Mouse (Mus musculus): Measurements from ENCODE around the gene Zfp36l2. TPM values are rescaled to one million over a fixed set of nuclear protein-coding genes. Genes with fewer than 3 reads are reported as not detected.

The Zfp36l2 gene
- polyA plus RNA-seq, 2 experiments = 30.9 to 80.1 TPM

DNA sequence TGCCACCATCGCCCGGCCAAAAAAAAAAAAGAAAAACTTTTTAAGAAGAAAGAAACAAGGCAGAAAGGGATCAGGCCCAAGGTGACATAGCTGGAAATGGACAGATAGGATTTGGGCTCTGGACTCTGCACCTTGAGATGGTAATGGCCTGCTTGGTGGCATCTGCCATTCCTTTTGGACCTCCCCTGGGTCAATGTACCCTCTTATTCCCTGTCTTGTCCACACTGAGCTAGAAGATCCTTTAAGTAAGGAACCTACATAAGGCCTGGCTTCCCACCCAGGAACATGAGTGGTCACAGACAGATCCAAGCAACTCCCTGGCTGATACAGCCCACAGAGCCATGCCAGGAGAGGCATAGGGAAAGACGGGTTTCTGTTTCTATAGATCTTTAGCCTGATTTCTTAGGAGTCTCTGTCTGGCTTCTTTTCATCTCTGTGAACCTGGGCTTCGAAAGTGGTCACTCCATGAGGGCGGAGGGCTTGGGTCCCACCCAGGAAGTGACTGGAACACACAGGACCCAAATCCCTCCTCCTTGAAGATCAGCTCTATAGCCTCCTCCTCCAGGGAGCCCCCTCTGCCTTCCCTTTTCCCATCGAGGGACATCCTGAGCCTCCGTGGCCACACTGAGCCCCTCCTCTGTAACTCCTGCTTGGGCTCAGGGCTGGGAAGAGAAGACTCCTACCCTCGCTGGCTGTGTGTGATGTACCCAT is 32.1 kb downstream of the Zfp36l2 start:
- no peaks in the 10 kb centered on the region for H3K36me3 ChIP-seq (ENCODE audit: control insufficient read depth, insufficient read depth, low read length)
- H3K4me3 ChIP-seq (replicated peaks; ENCODE audit: low read length) = no peak overlapping the region
- no peak overlapping the region for H3K9ac ChIP-seq (ENCODE audit: low read depth, low read length, severe bottlenecking)
- no peaks in the 10 kb centered on the region for H3K27me3 ChIP-seq (ENCODE audit: control insufficient read depth, insufficient read depth, low read length)
- no peak overlapping the region for H3K4me2 ChIP-seq (replicated peaks; ENCODE audit: low read depth, low read length, severe bottlenecking)
- no peaks in the 10 kb centered on the region for H3K9me3 ChIP-seq (ENCODE audit: control insufficient read depth, low read length)
- H3K27ac ChIP-seq (replicated peaks; ENCODE audit: low read depth, low read length) = no peak overlapping the region
- ATAC-seq (ENCODE audit: low FRiP score, low read depth) (no peak), DNase-seq (ENCODE audit: low spot score) (no peak)
- 68% methylated on average over 8 of the region's 8 CpGs for WGBS
- TF ChIP-seq POLR2A (IDR thresholded peaks at IDR 0.05; ENCODE audit: borderline replicate concordance, extremely low read depth, insufficient read depth, insufficient read length) = no peak
- H3K4me1 ChIP-seq (ENCODE audit: control insufficient read depth, insufficient read depth, low read length) = peaks cover 13% of the 10 kb centered on the region

DNA sequence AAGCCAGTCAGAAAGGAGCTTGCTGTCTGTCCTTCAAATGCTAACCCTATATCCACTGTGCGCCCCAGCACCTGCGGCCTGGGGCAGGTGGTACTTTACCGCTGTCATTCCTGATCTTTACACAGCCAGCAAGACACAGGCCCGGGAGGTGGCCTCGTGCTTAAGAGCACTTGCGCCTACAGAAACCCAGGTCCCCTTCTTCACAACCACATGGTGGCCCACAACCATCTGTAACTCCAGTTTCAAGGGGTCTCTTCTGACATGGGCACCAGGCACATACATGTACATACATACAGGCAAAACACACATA is 32.8 kb downstream of the Zfp36l2 start:
- no peak for DNase-seq (ENCODE audit: low spot score)
- H3K4me3 ChIP-seq (replicated peaks; ENCODE audit: low read length) = no peak overlapping the region
- WGBS = 85% methylated on average over 6 of the region's 6 CpGs
- peaks cover 13% of the 10 kb centered on the region for H3K4me1 ChIP-seq (ENCODE audit: control insufficient read depth, insufficient read depth, low read length)
- H3K36me3 ChIP-seq (ENCODE audit: control insufficient read depth, insufficient read depth, low read length) = no peaks in the 10 kb centered on the region
- H3K9ac ChIP-seq (ENCODE audit: low read depth, low read length, severe bottlenecking) = no peak overlapping the region
- H3K4me2 ChIP-seq (replicated peaks; ENCODE audit: low read depth, low read length, severe bottlenecking) = no peak overlapping the region
- H3K27me3 ChIP-seq (ENCODE audit: control insufficient read depth, insufficient read depth, low read length) = no peaks in the 10 kb centered on the region
- H3K27ac ChIP-seq (replicated peaks; ENCODE audit: low read depth, low read length) = no peak overlapping the region
- ATAC-seq (ENCODE audit: low FRiP score, low read depth) = no peak
- no peaks in the 10 kb centered on the region for H3K9me3 ChIP-seq (ENCODE audit: control insufficient read depth, low read length)
- no peak for TF ChIP-seq POLR2A (IDR thresholded peaks at IDR 0.05; ENCODE audit: borderline replicate concordance, extremely low read depth, insufficient read depth, insufficient read length)

DNA sequence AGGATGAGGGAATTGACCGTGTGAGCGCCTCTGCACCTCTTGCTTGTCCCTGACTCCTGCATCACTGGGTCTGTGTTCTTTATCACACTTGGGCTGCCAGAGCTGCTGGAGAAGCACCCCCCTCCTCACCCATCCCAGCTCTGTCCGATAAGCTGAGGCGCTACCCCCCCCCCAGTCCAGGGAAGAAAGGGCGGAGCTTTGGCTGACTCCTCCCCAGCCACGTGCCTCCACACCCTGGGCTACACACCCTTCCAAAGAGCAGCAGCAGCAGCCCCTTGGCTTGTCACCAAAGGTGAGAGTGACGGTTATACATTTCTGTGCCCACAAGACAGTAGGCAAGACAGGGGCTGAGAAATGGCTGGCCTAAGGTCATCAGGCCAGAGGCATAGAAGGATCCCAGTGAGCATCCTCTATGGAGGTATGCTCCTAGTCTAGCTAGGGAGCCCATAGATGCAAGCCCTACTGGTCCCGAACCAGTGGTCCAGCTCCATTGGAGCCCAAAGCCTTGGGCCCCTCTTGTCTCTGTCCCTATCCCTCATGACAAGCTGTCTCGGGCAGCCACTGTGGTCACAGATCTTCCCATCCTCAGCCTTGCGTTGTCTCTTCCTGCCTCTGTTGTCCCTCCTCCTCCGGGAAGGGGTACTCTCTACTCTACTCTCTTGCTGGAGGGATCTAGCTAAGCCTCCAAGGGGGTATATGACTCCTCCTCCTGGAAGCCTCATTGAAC is 33.3 kb downstream of the Zfp36l2 start:
- no peak for TF ChIP-seq POLR2A (IDR thresholded peaks at IDR 0.05; ENCODE audit: borderline replicate concordance, extremely low read depth, insufficient read depth, insufficient read length)
- no peak for DNase-seq (ENCODE audit: low spot score)
- ATAC-seq (ENCODE audit: low FRiP score, low read depth) = no peak
- Histone ChIP-seq H3K4me3 (replicated peaks; ENCODE audit: low read length) (no peak overlapping the region), H3K9ac (ENCODE audit: low read depth, low read length, severe bottlenecking) (no peak overlapping the region), H3K36me3 (ENCODE audit: control insufficient read depth, insufficient read depth, low read length) (no peaks in the 10 kb centered on the region), H3K9me3 (ENCODE audit: control insufficient read depth, low read length) (no peaks in the 10 kb centered on the region), H3K4me2 (replicated peaks; ENCODE audit: low read depth, low read length, severe bottlenecking) (no peak overlapping the region), H3K4me1 (ENCODE audit: control insufficient read depth, insufficient read depth, low read length) (peaks cover 18% of the 10 kb centered on the region), H3K27me3 (ENCODE audit: control insufficient read depth, insufficient read depth, low read length) (no peaks in the 10 kb centered on the region), H3K27ac (replicated peaks; ENCODE audit: low read depth, low read length) (no peak overlapping the region)
- 67% methylated on average over 11 of the region's 11 CpGs for WGBS

DNA sequence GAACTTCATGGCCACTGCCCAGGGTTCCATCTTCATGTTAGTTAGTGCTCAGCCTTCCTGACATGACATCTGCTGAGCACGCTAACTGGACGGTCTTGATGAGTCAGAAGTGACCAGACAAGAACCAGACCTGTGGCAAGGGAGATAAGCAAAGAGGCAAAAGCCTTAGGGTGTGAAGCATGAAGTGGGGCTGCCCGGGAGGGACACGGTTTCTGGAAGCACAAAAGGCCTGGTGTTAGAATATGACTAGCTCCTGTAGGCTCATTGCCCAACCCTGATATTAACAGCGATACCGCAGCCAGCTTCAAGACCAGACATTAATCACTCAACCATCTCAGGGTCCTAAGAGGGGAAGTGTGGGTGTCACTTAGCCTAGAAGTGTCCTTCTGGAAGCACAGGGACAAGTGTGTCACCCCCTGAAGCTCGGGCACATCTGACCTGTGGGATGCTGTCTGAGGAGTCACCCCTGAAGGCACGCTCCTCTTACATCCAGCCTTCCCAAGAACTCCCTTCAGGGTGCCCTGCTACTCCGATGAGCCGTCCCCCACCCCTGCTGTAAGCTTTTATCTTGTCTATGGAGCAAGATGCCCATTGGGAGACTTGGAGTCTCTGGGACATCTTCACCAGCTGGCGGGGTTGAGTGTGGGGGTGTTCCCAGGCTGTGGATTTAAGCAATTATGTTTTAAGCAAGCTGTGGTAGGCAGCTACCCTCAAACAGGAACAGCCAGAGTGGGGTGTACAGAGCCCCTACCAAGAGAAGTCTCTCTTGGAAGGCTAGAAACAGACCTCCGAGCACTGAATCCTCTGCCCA is 34.6 kb downstream of the Zfp36l2 start:
- Histone ChIP-seq H3K27me3 (ENCODE audit: control insufficient read depth, insufficient read depth, low read length) (no peaks in the 10 kb centered on the region), H3K4me2 (replicated peaks; ENCODE audit: low read depth, low read length, severe bottlenecking) (no peak overlapping the region), H3K4me3 (replicated peaks; ENCODE audit: low read length) (no peak overlapping the region), H3K27ac (replicated peaks; ENCODE audit: low read depth, low read length) (no peak overlapping the region), H3K9me3 (ENCODE audit: control insufficient read depth, low read length) (no peaks in the 10 kb centered on the region), H3K9ac (ENCODE audit: low read depth, low read length, severe bottlenecking) (no peak overlapping the region), H3K36me3 (ENCODE audit: control insufficient read depth, insufficient read depth, low read length) (no peaks in the 10 kb centered on the region), H3K4me1 (ENCODE audit: control insufficient read depth, insufficient read depth, low read length) (peaks cover 31% of the 10 kb centered on the region)
- DNase-seq (ENCODE audit: low spot score) (no peak), ATAC-seq (ENCODE audit: low FRiP score, low read depth) (no peak)
- no peak for TF ChIP-seq POLR2A (IDR thresholded peaks at IDR 0.05; ENCODE audit: borderline replicate concordance, extremely low read depth, insufficient read depth, insufficient read length)
- 60% methylated on average over 12 of the region's 12 CpGs for WGBS

DNA sequence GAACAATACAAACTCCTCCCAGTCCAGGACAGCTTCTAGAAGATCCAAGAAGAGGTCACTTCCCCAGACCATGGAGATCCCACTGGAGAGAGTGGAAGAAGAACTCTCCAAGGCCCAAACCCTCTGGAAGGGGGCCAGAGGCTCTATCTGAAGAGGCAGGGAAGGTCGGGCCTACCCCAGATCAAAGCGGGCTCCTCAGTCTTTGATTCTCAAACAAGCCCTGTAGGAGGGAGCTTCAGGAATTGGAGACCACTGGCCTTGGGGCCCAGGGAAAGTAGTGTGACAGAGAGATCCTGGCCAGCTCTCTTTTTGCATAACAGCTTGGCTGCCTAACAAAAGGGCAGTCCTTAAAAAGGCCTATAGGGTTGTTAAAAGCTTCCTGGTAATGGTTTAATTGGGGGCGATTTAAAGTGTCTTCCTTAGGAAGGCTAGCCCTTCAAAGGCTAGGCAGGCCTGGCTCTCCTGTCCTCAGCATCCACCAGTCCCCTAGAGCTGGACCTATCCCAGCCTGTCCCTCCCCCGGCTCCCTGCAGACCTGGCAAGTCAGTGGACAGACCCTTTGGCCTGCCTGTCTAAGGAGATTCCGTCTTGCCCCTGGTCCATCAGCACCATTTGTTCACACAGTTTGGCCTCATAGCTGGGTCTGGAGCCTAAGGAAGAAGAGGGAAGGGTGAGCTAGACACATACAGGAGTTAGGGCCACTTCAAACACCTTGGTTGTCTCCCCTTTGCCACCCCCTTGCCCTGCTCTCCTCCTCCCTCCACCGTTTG is 35.4 kb downstream of the Zfp36l2 start:
- 32% methylated on average over 6 of the region's 6 CpGs for WGBS
- Histone ChIP-seq H3K36me3 (ENCODE audit: control insufficient read depth, insufficient read depth, low read length) (no peaks in the 10 kb centered on the region), H3K4me1 (ENCODE audit: control insufficient read depth, insufficient read depth, low read length) (peaks cover 32% of the 10 kb centered on the region), H3K27me3 (ENCODE audit: control insufficient read depth, insufficient read depth, low read length) (no peaks in the 10 kb centered on the region), H3K27ac (replicated peaks; ENCODE audit: low read depth, low read length) (no peak overlapping the region), H3K9ac (ENCODE audit: low read depth, low read length, severe bottlenecking) (no peak overlapping the region), H3K9me3 (ENCODE audit: control insufficient read depth, low read length) (no peaks in the 10 kb centered on the region), H3K4me3 (replicated peaks; ENCODE audit: low read length) (no peak overlapping the region), H3K4me2 (replicated peaks; ENCODE audit: low read depth, low read length, severe bottlenecking) (no peak overlapping the region)
- ATAC-seq (ENCODE audit: low FRiP score, low read depth) = no peak
- DNase-seq (ENCODE audit: low spot score) = no peak
- no peak for TF ChIP-seq POLR2A (IDR thresholded peaks at IDR 0.05; ENCODE audit: borderline replicate concordance, extremely low read depth, insufficient read depth, insufficient read length)

All from limb, embryonic 14.5 days (tissue).